Mouse (Mus musculus): ENCODE measurements around the gene Kcna3. TPM values are rescaled to one million over a fixed set of nuclear protein-coding genes. Genes with fewer than 3 reads are reported as not detected.

Kcna3 gene
- under 1 TPM in 1 of 2 experiments, not detected in 1; 0.20 TPM for total RNA-seq (2021)
- long read RNA-seq, experiment 1: 0 reads
- long read RNA-seq, experiment 2: 0 reads

GRCm38 (mm10) chr3:107035521-107036457 is at the start of gene Kcna3:
Kcna3 (plus strand) TSS chr3:107036169.
- peak; percentile 70 for DNase-seq
- intact Hi-C loops (cut with DNase I; ENCODE audit: low total_unique reads): no loop called here

- DNase-seq: no peak
Observed at GRCm38 (mm10) chr3:106991334-106991733, 44.6 kb upstream of the Kcna3 start.

GRCm38 (mm10) chr3:106995347-106995746 is 40.6 kb upstream of the Kcna3 start:
- DNase-seq: no peak
- intact Hi-C loops (cut with DNase I; ENCODE audit: low total_unique reads): no loop called here

More at GRCm38 (mm10) chr3:106991334-106991733, 44.6 kb upstream of the Kcna3 start:
- intact Hi-C loops (cut with DNase I; ENCODE audit: low total_unique reads): no loop called here

GRCm38 (mm10) chr3:106996186-106996585 is 39.8 kb upstream of the Kcna3 start:
- DNase-seq: no peak
- intact Hi-C loops (cut with DNase I; ENCODE audit: low total_unique reads): no loop called here

- intact Hi-C loops (cut with DNase I; ENCODE audit: low total_unique reads): no loop called here
- DNase-seq: no peak
Observed at GRCm38 (mm10) chr3:106998370-106998769, 37.6 kb upstream of the Kcna3 start.

GRCm38 (mm10) chr3:107000165-107000564 is 35.8 kb upstream of the Kcna3 start:
- intact Hi-C loops (cut with DNase I; ENCODE audit: low total_unique reads): no loop called here
- no peak for DNase-seq

- no peak for DNase-seq
- intact Hi-C loops (cut with DNase I; ENCODE audit: low total_unique reads): no loop called here
Observed at GRCm38 (mm10) chr3:107002249-107003123, 33.5 kb upstream of the Kcna3 start.

GRCm38 (mm10) chr3:107009329-107010076 is 26.5 kb upstream of the Kcna3 start:
- no peak for DNase-seq
- intact Hi-C loops (cut with DNase I; ENCODE audit: low total_unique reads): no loop called here

GRCm38 (mm10) chr3:107018286-107018685 is 17.7 kb upstream of the Kcna3 start:
- no peak for DNase-seq
- intact Hi-C loops (cut with DNase I; ENCODE audit: low total_unique reads): no loop called here

GRCm38 (mm10) chr3:107031547-107031946 is 4.4 kb upstream of the Kcna3 start:
- DNase-seq: no peak
- intact Hi-C loops (cut with DNase I; ENCODE audit: low total_unique reads): no loop called here

GRCm38 (mm10) chr3:107034776-107035175 is 1.2 kb upstream of the Kcna3 start:
- DNase-seq: no peak
- intact Hi-C loops (cut with DNase I; ENCODE audit: low total_unique reads): no loop called here

- intact Hi-C loops (cut with DNase I; ENCODE audit: low total_unique reads): no loop called here
- DNase-seq: no peak
Observed at GRCm38 (mm10) chr3:107036458-107037039, 580 bp downstream of the Kcna3 start.

GRCm38 (mm10) chr3:107037105-107037504 is 1.1 kb downstream of the Kcna3 start:
- intact Hi-C loops (cut with DNase I; ENCODE audit: low total_unique reads): no loop called here
- DNase-seq: no peak

GRCm38 (mm10) chr3:107037536-107038155 is 1.7 kb downstream of the Kcna3 start:
- no peak for DNase-seq
- intact Hi-C loops (cut with DNase I; ENCODE audit: low total_unique reads): no loop called here

- DNase-seq: no peak
- intact Hi-C loops (cut with DNase I; ENCODE audit: low total_unique reads): no loop called here
Observed at GRCm38 (mm10) chr3:107038156-107038536, 2.2 kb downstream of the Kcna3 start.

GRCm38 (mm10) chr3:107038661-107039223 is 2.8 kb downstream of the Kcna3 start:
- intact Hi-C loops (cut with DNase I; ENCODE audit: low total_unique reads): no loop called here
- DNase-seq: no peak

GRCm38 (mm10) chr3:107039306-107039705 is 3.3 kb downstream of the Kcna3 start:
- intact Hi-C loops (cut with DNase I; ENCODE audit: low total_unique reads): no loop called here
- no peak for DNase-seq

- no peak for DNase-seq
- intact Hi-C loops (cut with DNase I; ENCODE audit: low total_unique reads): no loop called here
Observed at GRCm38 (mm10) chr3:107040408-107040807, 4.4 kb downstream of the Kcna3 start.
